Mouse (Mus musculus): ENCODE data around the gene Zfp553. TPM values are rescaled to one million over a fixed set of nuclear protein-coding genes. Genes with fewer than 3 reads are reported as not detected.
A peak's percentile ranks its signal among the peaks of the same experiment; 100 is the strongest.

Gene Zfp553
- polyA plus RNA-seq, 1 experiment, result 10.8 TPM

DNA sequence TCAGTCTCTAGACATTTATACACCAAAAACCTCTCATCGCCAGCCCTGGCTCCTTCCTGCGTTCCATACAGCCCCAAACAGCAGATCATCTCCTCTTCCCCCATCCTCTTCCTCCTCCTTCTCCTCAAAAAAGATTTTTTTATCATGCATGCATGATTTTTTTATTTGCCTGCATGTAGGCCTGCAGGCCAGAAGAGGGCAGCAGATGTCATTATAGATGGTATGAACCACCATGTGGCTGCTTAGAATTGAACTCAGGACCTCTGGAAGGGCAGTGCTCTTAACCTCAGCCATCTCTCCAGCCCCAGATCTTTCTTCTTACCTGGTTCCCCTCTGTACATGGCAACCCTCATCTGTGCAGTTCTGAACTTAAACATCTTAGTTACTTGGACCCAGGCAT lies 19.6 kb downstream of the Zfp553 start:
- Histone ChIP-seq H3K27me3 (replicated peaks) (no peaks in the 10 kb centered on the region), H3K4me1 (peaks cover 89% of the 10 kb centered on the region), H3K36me3 (replicated peaks; ENCODE audit: low read length) (peaks cover 49% of the 10 kb centered on the region), H3K4me3 (replicated peaks) (no peak overlapping the region), H3K9me3 (no peaks in the 10 kb centered on the region)
- TF ChIP-seq GATA1 (IDR thresholded peaks at IDR 0.05; ENCODE audit: borderline replicate concordance, low read length) (no peak), FLI1 (IDR thresholded peaks at IDR 0.05; ENCODE audit: low read length) (no peak)

DNA sequence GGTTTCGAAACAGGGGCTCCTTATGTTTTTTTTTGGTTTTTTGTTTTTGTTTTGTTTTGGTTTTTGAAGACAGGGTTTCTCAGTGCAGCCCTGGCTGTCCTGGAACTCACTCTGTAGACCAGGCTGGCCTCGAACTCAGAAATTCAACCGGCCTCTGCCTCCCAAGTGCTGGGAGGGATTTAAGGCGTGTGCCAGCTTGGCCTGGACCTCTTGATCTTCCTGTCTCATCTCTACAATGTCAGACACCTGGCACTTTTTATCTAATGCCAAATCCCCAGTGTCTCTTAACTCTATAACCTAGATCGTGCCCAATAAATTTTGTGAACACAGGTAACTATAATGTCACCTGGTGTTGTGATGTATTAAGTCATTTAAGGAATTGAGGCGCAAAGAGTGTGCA lies 20.5 kb downstream of the Zfp553 start:
- Histone ChIP-seq H3K4me3 (replicated peaks) (peak overlapping the region; percentile 96), H3K36me3 (replicated peaks; ENCODE audit: low read length) (peaks cover 40% of the 10 kb centered on the region), H3K27me3 (replicated peaks) (no peaks in the 10 kb centered on the region), H3K4me1 (peaks cover 92% of the 10 kb centered on the region), H3K9me3 (no peaks in the 10 kb centered on the region)
- TF ChIP-seq FLI1 (IDR thresholded peaks at IDR 0.05; ENCODE audit: low read length) (no peak), GATA1 (IDR thresholded peaks at IDR 0.05; ENCODE audit: borderline replicate concordance, low read length) (no peak)

DNA sequence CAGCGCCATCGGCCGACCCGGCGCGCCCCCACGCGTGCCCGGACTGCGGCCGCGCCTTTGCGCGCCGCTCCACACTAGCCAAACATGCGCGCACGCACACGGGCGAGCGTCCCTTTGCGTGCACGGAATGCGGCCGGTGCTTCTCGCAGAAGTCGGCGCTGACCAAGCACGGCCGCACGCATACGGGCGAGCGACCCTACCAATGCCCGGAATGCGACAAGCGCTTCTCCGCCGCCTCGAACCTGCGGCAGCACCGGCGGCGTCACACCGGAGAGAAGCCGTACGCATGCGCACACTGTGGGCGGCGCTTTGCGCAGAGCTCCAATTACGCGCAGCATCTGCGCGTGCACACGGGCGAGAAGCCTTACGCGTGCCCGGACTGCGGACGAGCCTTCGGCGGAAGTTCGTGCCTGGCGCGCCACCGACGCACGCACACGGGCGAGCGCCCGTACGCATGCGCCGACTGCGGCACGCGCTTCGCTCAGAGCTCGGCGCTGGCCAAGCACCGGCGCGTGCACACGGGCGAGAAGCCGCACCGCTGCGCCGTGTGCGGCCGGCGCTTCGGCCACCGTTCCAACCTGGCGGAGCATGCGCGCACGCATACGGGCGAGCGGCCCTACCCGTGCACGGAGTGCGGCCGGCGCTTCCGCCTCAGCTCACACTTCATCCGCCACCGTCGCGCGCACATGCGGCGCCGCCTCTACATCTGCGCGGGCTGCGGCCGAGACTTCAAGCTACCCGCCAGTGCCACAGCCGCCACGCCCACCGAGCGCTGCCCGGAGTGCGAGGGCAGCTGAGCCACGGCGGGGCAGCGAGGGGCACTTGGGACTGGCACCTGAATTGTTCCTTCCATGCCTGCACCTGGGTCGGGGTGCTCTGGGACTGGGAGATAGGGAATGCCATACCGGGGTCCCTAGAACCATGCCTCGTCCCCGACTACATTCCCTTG lies 21.2 kb downstream of the Zfp553 start:
- no peaks in the 10 kb centered on the region for H3K27me3 ChIP-seq (replicated peaks)
- TF ChIP-seq FLI1 (IDR thresholded peaks at IDR 0.05; ENCODE audit: low read length), result no peak
- no peak for TF ChIP-seq GATA1 (IDR thresholded peaks at IDR 0.05; ENCODE audit: borderline replicate concordance, low read length)
- no peaks in the 10 kb centered on the region for H3K9me3 ChIP-seq
- peaks cover 39% of the 10 kb centered on the region for H3K36me3 ChIP-seq (replicated peaks; ENCODE audit: low read length)
- peak overlapping the region; percentile 96 for H3K4me3 ChIP-seq (replicated peaks)
- peaks cover 97% of the 10 kb centered on the region for H3K4me1 ChIP-seq

DNA sequence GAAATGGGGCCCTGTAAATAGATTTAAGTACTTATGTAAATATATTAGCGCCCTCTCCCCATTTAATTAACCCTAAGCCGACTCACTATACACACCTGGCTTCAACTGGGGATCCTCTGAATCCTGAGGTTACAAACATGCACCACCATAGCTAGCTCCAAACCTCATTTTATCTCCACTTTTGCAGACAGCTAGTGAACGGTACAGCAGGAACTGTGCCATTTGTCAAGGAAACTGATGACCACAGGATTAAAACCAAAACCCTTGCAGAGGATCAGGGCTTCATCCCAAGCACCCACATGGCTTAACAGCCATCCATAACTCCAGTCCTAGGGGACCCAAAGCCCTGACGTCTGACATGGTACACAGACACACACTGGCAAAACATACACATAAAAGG lies 22.1 kb downstream of the Zfp553 start:
- H3K36me3 ChIP-seq (replicated peaks; ENCODE audit: low read length), result peaks cover 30% of the 10 kb centered on the region
- no peaks in the 10 kb centered on the region for H3K9me3 ChIP-seq
- no peaks in the 10 kb centered on the region for H3K27me3 ChIP-seq (replicated peaks)
- peaks cover 97% of the 10 kb centered on the region for H3K4me1 ChIP-seq
- TF ChIP-seq GATA1 (IDR thresholded peaks at IDR 0.05; ENCODE audit: borderline replicate concordance, low read length) (no peak; the same call in 2 of the 3 replicates), FLI1 (IDR thresholded peaks at IDR 0.05; ENCODE audit: low read length) (0 out of 2 replicates have a peak, but pooled peaks have one; percentile 21)
- peak overlapping the region; percentile 96 for H3K4me3 ChIP-seq (replicated peaks)

DNA sequence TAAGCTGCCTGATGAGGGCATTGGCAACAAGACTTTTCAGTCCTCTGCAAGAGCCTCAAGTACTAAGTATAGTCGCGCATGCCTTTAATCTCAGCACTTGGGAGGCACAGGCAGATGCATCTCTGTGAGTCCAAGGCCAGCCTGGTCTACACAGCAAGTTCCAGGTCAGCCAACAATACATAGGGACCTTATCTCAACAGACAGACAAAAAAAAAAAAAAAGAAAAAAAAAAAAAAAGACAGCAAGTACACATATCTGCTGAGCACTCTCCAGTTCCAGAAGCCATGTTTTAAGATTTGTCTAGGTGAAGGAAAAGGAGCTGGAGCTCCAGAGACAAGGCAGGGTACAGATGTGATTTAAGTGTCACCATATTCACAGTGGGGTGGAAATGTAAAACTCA lies 23.1 kb downstream of the Zfp553 start:
- TF ChIP-seq FLI1 (IDR thresholded peaks at IDR 0.05; ENCODE audit: low read length) (no peak), GATA1 (IDR thresholded peaks at IDR 0.05; ENCODE audit: borderline replicate concordance, low read length) (no peak)
- Histone ChIP-seq H3K9me3 (no peaks in the 10 kb centered on the region), H3K4me3 (replicated peaks) (no peak overlapping the region), H3K27me3 (replicated peaks) (no peaks in the 10 kb centered on the region), H3K4me1 (peaks cover 92% of the 10 kb centered on the region), H3K36me3 (replicated peaks; ENCODE audit: low read length) (peaks cover 23% of the 10 kb centered on the region)

DNA sequence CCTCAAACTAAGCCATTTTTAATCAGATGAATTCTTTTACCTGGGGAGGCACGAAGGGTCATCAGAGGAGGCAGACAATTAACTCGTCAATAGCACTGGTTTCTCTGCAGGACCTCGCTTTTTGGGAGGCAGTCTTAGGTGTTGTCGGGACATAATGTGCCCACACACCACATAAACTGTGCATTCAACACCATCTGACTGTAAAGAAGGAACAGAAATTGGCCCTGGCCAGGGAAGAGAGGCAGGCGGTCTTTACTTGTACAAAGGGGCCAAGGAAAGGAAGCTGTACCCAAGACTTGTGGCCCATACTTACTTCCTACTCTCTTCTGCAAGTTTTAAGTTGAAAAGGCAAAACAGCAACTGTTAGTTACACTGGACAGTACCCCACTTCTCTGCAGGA lies 23.7 kb downstream of the Zfp553 start:
- H3K4me1 ChIP-seq, result peaks cover 92% of the 10 kb centered on the region
- H3K36me3 ChIP-seq (replicated peaks; ENCODE audit: low read length), result peaks cover 21% of the 10 kb centered on the region
- no peaks in the 10 kb centered on the region for H3K27me3 ChIP-seq (replicated peaks)
- TF ChIP-seq FLI1 (IDR thresholded peaks at IDR 0.05; ENCODE audit: low read length), result no peak
- no peak for TF ChIP-seq GATA1 (IDR thresholded peaks at IDR 0.05; ENCODE audit: borderline replicate concordance, low read length)
- H3K9me3 ChIP-seq, result no peaks in the 10 kb centered on the region
- no peak overlapping the region for H3K4me3 ChIP-seq (replicated peaks)

DNA sequence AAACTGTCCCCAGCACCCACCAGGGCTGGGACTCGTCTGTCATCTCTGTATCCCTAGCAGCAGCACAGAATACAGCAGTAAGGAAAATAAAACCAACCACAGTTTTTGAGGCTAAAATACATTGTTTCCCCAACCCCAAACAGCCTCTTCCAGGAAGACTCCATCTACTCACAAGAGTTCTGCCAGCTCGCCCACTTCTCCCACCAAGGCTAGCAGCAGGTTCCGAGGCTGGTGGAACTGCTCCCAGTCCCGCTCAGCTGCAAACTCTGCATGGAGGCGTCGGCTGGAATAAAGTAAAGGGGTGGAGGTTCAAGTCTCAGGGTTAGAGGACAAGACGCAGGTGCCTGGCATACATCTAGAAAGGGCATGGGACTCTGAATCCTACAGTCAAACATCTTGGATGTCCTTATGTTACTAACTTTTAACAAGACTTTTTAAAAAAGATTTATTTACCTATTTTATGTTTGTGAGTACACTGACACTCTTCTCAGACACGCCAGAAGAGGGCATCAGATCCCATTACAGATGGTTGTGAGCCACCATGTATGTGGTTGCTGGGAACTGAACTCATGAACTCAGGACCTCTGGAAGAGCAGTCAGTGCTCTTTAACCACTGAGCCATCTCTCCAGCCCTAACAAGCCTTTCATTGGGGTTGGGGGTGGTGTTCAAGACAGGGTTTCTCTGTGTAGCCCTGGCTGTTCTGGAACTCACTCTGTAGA lies 26.5 kb downstream of the Zfp553 start:
- Histone ChIP-seq H3K9me3 (no peaks in the 10 kb centered on the region), H3K27me3 (replicated peaks) (no peaks in the 10 kb centered on the region), H3K36me3 (replicated peaks; ENCODE audit: low read length) (peaks cover 20% of the 10 kb centered on the region), H3K4me1 (peaks cover 83% of the 10 kb centered on the region), H3K4me3 (replicated peaks) (peak overlapping the region; percentile 65)
- TF ChIP-seq FLI1 (IDR thresholded peaks at IDR 0.05; ENCODE audit: low read length), result no peak
- no peak for TF ChIP-seq GATA1 (IDR thresholded peaks at IDR 0.05; ENCODE audit: borderline replicate concordance, low read length)

DNA sequence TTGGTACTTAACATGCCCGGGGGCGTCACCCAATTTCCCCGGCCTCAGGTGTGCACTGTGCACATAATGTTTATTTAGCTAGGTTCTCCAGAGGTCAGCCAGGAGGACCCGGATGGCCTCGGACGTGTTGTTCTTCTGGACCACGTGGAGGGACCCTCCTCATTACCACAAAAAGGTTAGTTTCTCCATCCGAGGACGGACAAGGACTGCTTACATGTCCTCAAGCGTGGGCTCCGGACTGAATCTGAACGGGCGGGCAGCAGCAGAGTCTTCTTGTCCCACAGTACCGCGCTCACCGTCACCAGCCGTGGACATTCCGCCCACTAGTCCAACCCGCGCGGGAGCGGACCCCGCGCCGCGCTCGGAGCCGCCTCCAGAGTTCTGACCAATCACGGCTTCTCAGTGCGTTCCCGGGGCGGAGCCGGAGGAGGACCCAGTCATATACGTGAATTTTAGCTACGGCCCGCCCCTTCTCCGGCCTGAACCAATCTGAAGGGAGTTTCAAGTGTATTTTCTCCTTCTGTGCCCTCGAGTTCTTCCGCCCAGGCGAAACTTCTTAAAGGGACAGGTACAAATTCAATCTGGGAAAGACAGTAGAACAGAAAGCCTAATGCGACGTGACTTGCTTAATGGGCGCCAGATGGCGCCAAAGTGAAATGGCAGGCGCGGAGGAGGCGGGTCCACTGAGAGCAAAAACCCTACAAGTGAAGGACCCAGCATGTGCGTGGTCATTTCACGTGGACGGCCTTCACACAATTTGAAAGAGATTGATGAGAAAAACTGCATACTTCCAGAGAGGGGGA lies 27.6 kb downstream of the Zfp553 start, which contains the start of gene Dctpp1:
Dctpp1 (minus strand) TSS at position 401 of the 803 bp plus-strand sequence.
- peaks cover 72% of the 10 kb centered on the region for H3K4me1 ChIP-seq
- H3K4me3 ChIP-seq (replicated peaks), result peak within 1 kb of the TSS; percentile 97
- no peaks in the 10 kb centered on the region for H3K27me3 ChIP-seq (replicated peaks)
- peaks cover 19% of the 10 kb centered on the region for H3K36me3 ChIP-seq (replicated peaks; ENCODE audit: low read length)
- TF ChIP-seq GATA1 (IDR thresholded peaks at IDR 0.05; ENCODE audit: borderline replicate concordance, low read length), result no peak
- 0 out of 2 replicates have a peak, but pooled peaks have one; percentile 15 for TF ChIP-seq FLI1 (IDR thresholded peaks at IDR 0.05; ENCODE audit: low read length)
- no peaks in the 10 kb centered on the region for H3K9me3 ChIP-seq

All from megakaryocyte, embryonic 14.5 days (primary cell).